Mouse (Mus musculus) intestine, embryonic 14.5 days (tissue): ENCODE results near the gene Dohh. TPM values are rescaled to one million over a fixed set of nuclear protein-coding genes. Genes with fewer than 3 reads are reported as not detected.
A peak's percentile ranks its signal among the peaks of the same experiment; 100 is the strongest.

Source experiments
- ATAC-seq: fragments of 200-750 bp; cut with Nextera tagmentation; replicated peaks from 2 replicates; pipeline ENCODE4 v1.8.0; 2017; ENCODE audit warnings: low read depth, moderate number of reproducible peaks, moderate TSS enrichment, moderate library complexity; ENCODE audit not compliant: low FRiP score, low TSS enrichment
- DNase-seq: peaks from one replicate; pipeline ENCODE4 v3.0.0-alpha.2; 2018; ENCODE audit warnings: low spot score
- H3K27ac ChIP-seq: fragments of 300-500 bp; sonication (generic); 2 replicates; pipeline ENCODE4 v1.5.1; 2014; ENCODE audit warnings: low read depth, mild to moderate bottlenecking, control low read depth
- H3K27me3 ChIP-seq: fragments of 300-500 bp; sonication (generic); replicated peaks from 2 replicates; pipeline ENCODE4 v1.6.1; 2014; ENCODE audit warnings: low read length, control low read depth; ENCODE audit not compliant: control insufficient read depth, insufficient read depth
- H3K36me3 ChIP-seq: fragments of 300-500 bp; sonication (generic); 2 replicates; pipeline ENCODE4 v1.6.1; 2014; ENCODE audit warnings: low read length, control low read depth; ENCODE audit not compliant: control insufficient read depth, insufficient read depth
- H3K4me1 ChIP-seq: fragments of 300-500 bp; sonication (generic); replicated peaks from 2 replicates; pipeline ENCODE4 v1.6.1; 2014; ENCODE audit warnings: low read length, control low read depth, mixed read lengths; ENCODE audit not compliant: control insufficient read depth, insufficient read depth
- H3K4me2 ChIP-seq: fragments of 300-500 bp; sonication (generic); 2 replicates; pipeline ENCODE4 v1.6.1; 2014; ENCODE audit warnings: low read length
- H3K4me3 ChIP-seq: fragments of 300-500 bp; sonication (generic); 2 replicates; pipeline ENCODE4 v1.5.1; 2014; ENCODE audit warnings: low read depth, low read length, control low read depth, mixed read lengths
- H3K9ac ChIP-seq: fragments of 300-500 bp; sonication (generic); 2 replicates; pipeline ENCODE4 v1.6.1; 2014; ENCODE audit warnings: mild to moderate bottlenecking, low read length
- H3K9me3 ChIP-seq: fragments of 300-500 bp; sonication (generic); 2 replicates; pipeline ENCODE4 v1.6.1; 2016; ENCODE audit warnings: low read length, control low read depth; ENCODE audit not compliant: control insufficient read depth
- WGBS: fragments of 180-500 bp; shearing (Covaris S2); extraction: QIAGEN DNeasy Blood & Tissue Kit; methylation state at CpG from one replicate; pipeline ENCODE4 v1.1.7; 2014; 5-methylcytosine and 5-hydroxymethylcytosine counted together
- polyA plus RNA-seq: library from polyadenylated mRNA; unstranded; fragments of >200 nt; fragmentation: Nextera tagmentation; extraction: Ambion mirVana; gene quantifications from 2 replicates; pipeline ENCODE4 v1.2.1, GENCODE M21; 2014

Dohh gene
- polyA plus RNA-seq, 1 experiment from 2014 or later, result 70.7 TPM

- H3K27me3 ChIP-seq, result no peaks in the 10 kb centered on the region
- no peak overlapping the region for H3K9ac ChIP-seq
- WGBS, result 89% methylated on average over 4 of the region's 4 CpGs
- H3K4me2 ChIP-seq, result no peak overlapping the region
- H3K9me3 ChIP-seq, result no peaks in the 10 kb centered on the region
- no peak for ATAC-seq
- no peak overlapping the region for H3K4me3 ChIP-seq
- H3K27ac ChIP-seq, result no peak overlapping the region
- no peak for DNase-seq
- H3K4me1 ChIP-seq, result peaks cover 16% of the 10 kb centered on the region
- peaks cover 27% of the 10 kb centered on the region for H3K36me3 ChIP-seq
Observed at GRCm38 (mm10) chr10:81395865-81396264, 11.6 kb downstream of the Dohh start.

- Histone ChIP-seq H3K27me3 (no peaks in the 10 kb centered on the region), H3K36me3 (peaks cover 28% of the 10 kb centered on the region), H3K4me2 (no peak overlapping the region), H3K27ac (no peak overlapping the region), H3K4me1 (peaks cover 16% of the 10 kb centered on the region), H3K9me3 (no peaks in the 10 kb centered on the region), H3K9ac (no peak overlapping the region), H3K4me3 (no peak overlapping the region)
- ATAC-seq (no peak), DNase-seq (no peak)
- 83% methylated on average over 5 of the region's 5 CpGs for WGBS
Observed at GRCm38 (mm10) chr10:81396749-81397148, 12.5 kb downstream of the Dohh start.

GRCm38 (mm10) chr10:81399296-81399695 is 15.1 kb downstream of the Dohh start:
- DNase-seq, result no peak
- Histone ChIP-seq H3K4me2 (no peak overlapping the region), H3K27ac (no peak overlapping the region), H3K9me3 (no peaks in the 10 kb centered on the region), H3K36me3 (peaks cover 33% of the 10 kb centered on the region), H3K27me3 (no peaks in the 10 kb centered on the region), H3K4me3 (no peak overlapping the region), H3K4me1 (peaks cover 15% of the 10 kb centered on the region), H3K9ac (no peak overlapping the region)
- 52% methylated on average over 5 of the region's 5 CpGs for WGBS
- ATAC-seq, result no peak

GRCm38 (mm10) chr10:81399798-81400308 is 15.6 kb downstream of the Dohh start:
- WGBS, result 73% methylated on average over 18 of the region's 18 CpGs
- ATAC-seq (no peak), DNase-seq (no peak)

GRCm38 (mm10) chr10:81400371-81401204 is 16.4 kb downstream of the Dohh start:
- no peaks in the 10 kb centered on the region for H3K27me3 ChIP-seq
- H3K4me2 ChIP-seq, result no peak overlapping the region
- peaks cover 15% of the 10 kb centered on the region for H3K4me1 ChIP-seq
- WGBS, result 61% methylated on average over 22 of the region's 22 CpGs
- H3K4me3 ChIP-seq, result no peak overlapping the region
- no peak overlapping the region for H3K9ac ChIP-seq
- H3K27ac ChIP-seq, result no peak overlapping the region
- DNase-seq (no peak), ATAC-seq (no peak)
- H3K36me3 ChIP-seq, result peaks cover 42% of the 10 kb centered on the region
- no peaks in the 10 kb centered on the region for H3K9me3 ChIP-seq

More at GRCm38 (mm10) chr10:81399798-81400308, 15.6 kb downstream of the Dohh start:
- H3K9me3 ChIP-seq, result no peaks in the 10 kb centered on the region
- H3K27me3 ChIP-seq, result no peaks in the 10 kb centered on the region
- H3K9ac ChIP-seq, result no peak overlapping the region
- H3K4me2 ChIP-seq, result no peak overlapping the region
- peaks cover 38% of the 10 kb centered on the region for H3K36me3 ChIP-seq
- H3K4me3 ChIP-seq, result no peak overlapping the region
- H3K27ac ChIP-seq, result no peak overlapping the region
- H3K4me1 ChIP-seq, result peaks cover 15% of the 10 kb centered on the region

GRCm38 (mm10) chr10:81401205-81401520 is 16.9 kb downstream of the Dohh start:
- no peak overlapping the region for H3K4me2 ChIP-seq
- no peak overlapping the region for H3K4me3 ChIP-seq

GRCm38 (mm10) chr10:81401521-81402226 is 17.4 kb downstream of the Dohh start:
- Histone ChIP-seq H3K4me1 (peaks cover 15% of the 10 kb centered on the region), H3K27ac (peak overlapping the region; percentile 86), H3K36me3 (peaks cover 44% of the 10 kb centered on the region), H3K9me3 (no peaks in the 10 kb centered on the region), H3K4me2 (peak overlapping the region; percentile 35), H3K27me3 (no peaks in the 10 kb centered on the region), H3K4me3 (no peak overlapping the region), H3K9ac (no peak overlapping the region; the same call in 1 of the 2 replicates)
- 14% methylated on average over 18 of the region's 18 CpGs for WGBS
- peak; percentile 87 for DNase-seq
- ATAC-seq, result peak; percentile 72

More at GRCm38 (mm10) chr10:81401205-81401520, 16.9 kb downstream of the Dohh start:
- H3K9me3 ChIP-seq, result no peaks in the 10 kb centered on the region
- peak; percentile 7; the same call in 1 of the 2 replicates for ATAC-seq
- no peaks in the 10 kb centered on the region for H3K27me3 ChIP-seq
- H3K4me1 ChIP-seq, result peaks cover 15% of the 10 kb centered on the region
- peaks cover 46% of the 10 kb centered on the region for H3K36me3 ChIP-seq
- peak overlapping the region; percentile 86 for H3K27ac ChIP-seq
- no peak for DNase-seq
- no peak overlapping the region for H3K9ac ChIP-seq
- 35% methylated on average over 10 of the region's 10 CpGs for WGBS

- H3K27me3 ChIP-seq, result no peaks in the 10 kb centered on the region
- no peak overlapping the region for H3K4me3 ChIP-seq
- no peaks in the 10 kb centered on the region for H3K9me3 ChIP-seq
- H3K36me3 ChIP-seq, result peaks cover 48% of the 10 kb centered on the region
- peak overlapping the region; percentile 35 for H3K4me2 ChIP-seq
- no peak overlapping the region for H3K9ac ChIP-seq
- peak overlapping the region; percentile 86 for H3K27ac ChIP-seq
- ATAC-seq (no peak), DNase-seq (no peak)
- WGBS, result 26% methylated on average over 7 of the region's 7 CpGs
- peaks cover 22% of the 10 kb centered on the region for H3K4me1 ChIP-seq
Observed at GRCm38 (mm10) chr10:81402227-81402765, 18.1 kb downstream of the Dohh start.
